Mouse (Mus musculus) mouse trophoblast stem cell (cell line): ENCODE measurements around the gene Wdr83.

Experiments
- in situ Hi-C, 2 experiments: fragments of 300-500 bp; cut with MseI, MboI; formaldehyde crosslinking; loops; 2 replicates in 1 of 2; 3 replicates in 1 of 2; pipeline ENCODE4 v1.15.1; 2025

Wdr83 gene

GRCm38 (mm10) chr8:85076993-85077392, 4.1 kb downstream of the Wdr83 start:
- in situ Hi-C loops: no loop called here

GRCm38 (mm10) chr8:85076001-85076400, 5.1 kb downstream of the Wdr83 start:
- in situ Hi-C loops: no loop called here

- in situ Hi-C loops: no loop called here
These were observed 6.5 kb downstream of the Wdr83 start for GRCm38 (mm10) chr8:85074617-85075016.

GRCm38 (mm10) chr8:85074167-85074566, 6.9 kb downstream of the Wdr83 start:
- in situ Hi-C loops: no loop called here

GRCm38 (mm10) chr8:85073041-85073612, 8.0 kb downstream of the Wdr83 start:
- in situ Hi-C loops: no loop called here

GRCm38 (mm10) chr8:85072364-85072929, 8.7 kb downstream of the Wdr83 start:
- in situ Hi-C loops: no loop called here

- in situ Hi-C loops: no loop called here
These were observed 9.4 kb downstream of the Wdr83 start, which contains the start of gene Dhps for GRCm38 (mm10) chr8:85071514-85072281. Dhps (plus strand) TSS chr8:85071757.

- in situ Hi-C loops: no loop called here
These were observed 10.1 kb downstream of the Wdr83 start for GRCm38 (mm10) chr8:85071041-85071440.

- in situ Hi-C loops: no loop called here
These were observed 13.1 kb downstream of the Wdr83 start, which contains the start of gene Gm5741 for GRCm38 (mm10) chr8:85067982-85068381. Gm5741 (minus strand) TSS chr8:85067982.

- in situ Hi-C loops: no loop called here
These were observed 14.0 kb downstream of the Wdr83 start for GRCm38 (mm10) chr8:85067155-85067554.

GRCm38 (mm10) chr8:85065213-85065612, 15.9 kb downstream of the Wdr83 start:
- in situ Hi-C loops: no loop called here

- in situ Hi-C loops: no loop called here
These were observed 18.5 kb downstream of the Wdr83 start for GRCm38 (mm10) chr8:85062603-85063002.

- in situ Hi-C loops: no loop called here
These were observed 21.1 kb downstream of the Wdr83 start, which contains the start of gene Fbxw9 for GRCm38 (mm10) chr8:85059879-85060616. Fbxw9 (plus strand) TSS chr8:85060055.

- in situ Hi-C loops: no loop called here
These were observed 23.7 kb downstream of the Wdr83 start for GRCm38 (mm10) chr8:85057367-85057766.

GRCm38 (mm10) chr8:85043619-85044018, 37.5 kb downstream of the Wdr83 start:
- in situ Hi-C loops: no loop called here

GRCm38 (mm10) chr8:85037681-85038531, 43.2 kb downstream of the Wdr83 start:
- in situ Hi-C loops: no loop called here

- in situ Hi-C loops: no loop called here
These were observed 43.8 kb downstream of the Wdr83 start for GRCm38 (mm10) chr8:85037366-85037680.

- in situ Hi-C loops: no loop called here
These were observed 44.3 kb downstream of the Wdr83 start, which contains the start of gene Tnpo2 for GRCm38 (mm10) chr8:85036718-85037365. Tnpo2 (plus strand) TSS chr8:85036915.

GRCm38 (mm10) chr8:85036381-85036717, 44.8 kb downstream of the Wdr83 start:
- in situ Hi-C loops: no loop called here

GRCm38 (mm10) chr8:85035728-85036310, 45.3 kb downstream of the Wdr83 start:
- in situ Hi-C loops: no loop called here
